Mouse (Mus musculus) forebrain, embryonic 10.5 days (tissue): ENCODE measurements around the gene Zbtb34. TPM values are rescaled to one million over a fixed set of nuclear protein-coding genes. Genes with fewer than 3 reads are reported as not detected.

Experiments used
- DNase-seq: peaks from one replicate; pipeline ENCODE4 v3.0.0-alpha.2; 2017; ENCODE audit warnings: low spot score; ENCODE audit errors: extremely low spot score
- H3K27ac ChIP-seq: fragments of 300-500 bp; sonication (generic); 2 replicates; pipeline ENCODE4 v1.5.1; 2016; ENCODE audit warnings: mild to moderate bottlenecking
- H3K27me3 ChIP-seq: fragments of 300-500 bp; sonication (generic); 2 replicates; pipeline ENCODE4 v1.6.1; 2016; ENCODE audit warnings: mild to moderate bottlenecking; ENCODE audit not compliant: poor library complexity, severe bottlenecking
- H3K36me3 ChIP-seq: fragments of 300-500 bp; sonication (generic); replicated peaks from 2 replicates; pipeline ENCODE4 v1.6.1; 2016; ENCODE audit warnings: mild to moderate bottlenecking, moderate library complexity
- H3K4me1 ChIP-seq: fragments of 300-500 bp; sonication (generic); 2 replicates; pipeline ENCODE4 v1.6.1; 2016
- H3K4me3 ChIP-seq: fragments of 300-500 bp; sonication (generic); 2 replicates; pipeline ENCODE4 v1.5.1; 2016; ENCODE audit warnings: mild to moderate bottlenecking, moderate library complexity
- H3K9me3 ChIP-seq: fragments of 300-500 bp; sonication (generic); 2 replicates; pipeline ENCODE4 v1.6.1; 2016; ENCODE audit warnings: mild to moderate bottlenecking, moderate library complexity
- WGBS: fragments of 180-500 bp; shearing (Covaris S2); methylation state at CpG from one replicate; pipeline ENCODE4 v1.1.7; 2016; 5-methylcytosine and 5-hydroxymethylcytosine counted together
- polyA plus RNA-seq: library from polyadenylated mRNA; unstranded; fragments of >200 nt; fragmentation: Nextera tagmentation; extraction: Ambion mirVana; gene quantifications from 2 replicates; pipeline ENCODE4 v1.2.1, GENCODE M21; 2016

Gene Zbtb34
- polyA plus RNA-seq, 1 experiment from 2014 or later = 6.6 TPM

DNA sequence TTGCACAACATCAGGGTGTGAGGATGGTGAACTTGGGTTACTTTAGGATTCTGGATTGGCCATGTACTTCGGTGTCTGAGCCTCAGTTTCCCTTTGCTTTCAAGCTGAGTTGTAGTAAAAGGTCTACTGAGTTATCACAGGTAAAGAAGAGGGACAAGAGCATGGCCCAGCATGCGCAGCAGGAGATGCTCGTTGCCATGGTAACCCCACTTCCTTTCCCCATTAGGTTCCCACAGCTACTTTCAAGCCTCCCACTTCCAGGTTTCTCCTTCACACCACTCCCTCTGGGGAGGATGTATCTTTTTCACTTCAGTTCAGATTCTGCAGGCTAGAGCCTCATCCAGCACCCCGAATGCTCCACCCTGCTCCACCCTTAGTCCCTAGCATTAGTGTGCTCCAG is 9.8 kb upstream of the Zbtb34 start:
- Histone ChIP-seq H3K27ac (no peak overlapping the region), H3K4me3 (no peak overlapping the region), H3K36me3 (no peaks in the 10 kb centered on the region), H3K27me3 (peaks cover 39% of the 10 kb centered on the region), H3K9me3 (no peaks in the 10 kb centered on the region), H3K4me1 (peaks cover 52% of the 10 kb centered on the region)
- no peak for DNase-seq
- WGBS = 29% methylated on average over 4 of the region's 4 CpGs

DNA sequence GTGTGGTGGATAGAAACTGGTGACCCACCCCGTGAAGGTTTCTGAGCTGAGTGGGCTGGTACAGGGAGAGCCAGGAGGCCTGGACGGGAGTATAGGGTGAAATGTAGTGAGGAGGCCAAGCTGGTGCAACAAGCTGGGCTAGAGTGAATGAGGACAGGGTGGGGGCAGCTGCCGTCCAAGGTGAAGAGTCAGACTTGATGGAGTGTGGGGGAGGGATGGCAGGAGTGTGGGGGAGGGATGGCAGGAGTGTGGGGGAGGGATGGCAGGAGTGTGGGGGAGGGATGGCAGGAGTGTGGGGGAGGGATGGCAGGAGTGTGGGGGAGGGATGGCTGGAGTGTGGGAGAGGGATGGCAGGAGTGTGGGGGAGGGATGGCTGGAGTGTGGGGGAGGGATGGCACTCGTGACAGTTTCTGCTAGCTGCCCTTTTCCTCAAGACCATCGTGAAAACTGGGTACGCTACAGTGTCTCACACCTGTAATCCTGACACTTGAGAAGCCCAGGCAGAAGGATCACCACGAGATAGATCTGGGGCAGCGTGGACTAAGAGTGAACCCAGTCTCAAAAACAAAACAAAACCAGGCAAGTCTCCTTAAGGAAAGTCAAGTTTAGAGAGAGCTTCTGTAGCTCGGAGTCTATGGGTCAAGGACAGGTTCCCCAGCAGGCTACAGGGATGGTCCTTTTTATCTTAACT is 9.0 kb upstream of the Zbtb34 start:
- Histone ChIP-seq H3K36me3 (no peaks in the 10 kb centered on the region), H3K9me3 (no peaks in the 10 kb centered on the region), H3K27ac (peak overlapping the region; percentile 78), H3K4me1 (peaks cover 60% of the 10 kb centered on the region), H3K4me3 (peak overlapping the region; percentile 18; the same call in 1 of the 2 replicates), H3K27me3 (peaks cover 41% of the 10 kb centered on the region)
- no peak for DNase-seq
- WGBS = 22% methylated on average over 9 of the region's 9 CpGs

- H3K4me1 ChIP-seq = peaks cover 66% of the 10 kb centered on the region
- DNase-seq = peak; percentile 43
- peak overlapping the region; percentile 18; the same call in 1 of the 2 replicates for H3K4me3 ChIP-seq
Measured at GRCm38 (mm10) chr2:33439471-33439881, 8.4 kb upstream of the Zbtb34 start.

GRCm38 (mm10) chr2:33438377-33438776 is 7.3 kb upstream of the Zbtb34 start:
- 2% methylated on average over 2 of the region's 2 CpGs for WGBS
- DNase-seq = peak; percentile 43
- Histone ChIP-seq H3K4me1 (peaks cover 70% of the 10 kb centered on the region), H3K36me3 (no peaks in the 10 kb centered on the region), H3K4me3 (no peak overlapping the region), H3K27ac (peak overlapping the region; percentile 48; the same call in 1 of the 2 replicates), H3K27me3 (peaks cover 47% of the 10 kb centered on the region), H3K9me3 (no peaks in the 10 kb centered on the region)

More at GRCm38 (mm10) chr2:33439471-33439881, 8.4 kb upstream of the Zbtb34 start:
- Histone ChIP-seq H3K36me3 (no peaks in the 10 kb centered on the region), H3K9me3 (no peaks in the 10 kb centered on the region), H3K27ac (peak overlapping the region; percentile 78), H3K27me3 (peaks cover 47% of the 10 kb centered on the region)
- WGBS = 4% methylated on average over 8 of the region's 8 CpGs

- 32% methylated on average over 11 of the region's 11 CpGs for WGBS
- peaks cover 70% of the 10 kb centered on the region for H3K4me1 ChIP-seq
- no peak for DNase-seq
- H3K36me3 ChIP-seq = no peaks in the 10 kb centered on the region
- H3K27me3 ChIP-seq = peaks cover 47% of the 10 kb centered on the region
- H3K4me3 ChIP-seq = 0 out of 2 replicates have a peak overlapping the region, but pooled peaks have one; percentile 36
- no peaks in the 10 kb centered on the region for H3K9me3 ChIP-seq
- no peak overlapping the region for H3K27ac ChIP-seq
Measured at GRCm38 (mm10) chr2:33437184-33437583, 6.1 kb upstream of the Zbtb34 start.

- H3K27me3 ChIP-seq = peaks cover 46% of the 10 kb centered on the region
- H3K4me1 ChIP-seq = peaks cover 73% of the 10 kb centered on the region
- peak; percentile 37 for DNase-seq
- WGBS = 16% methylated on average over 16 of the region's 16 CpGs
- no peaks in the 10 kb centered on the region for H3K36me3 ChIP-seq
- peak overlapping the region; percentile 75 for H3K27ac ChIP-seq
- H3K9me3 ChIP-seq = no peaks in the 10 kb centered on the region
- peak overlapping the region; percentile 36 for H3K4me3 ChIP-seq
Measured at GRCm38 (mm10) chr2:33436035-33436580, 5.0 kb upstream of the Zbtb34 start.

DNA sequence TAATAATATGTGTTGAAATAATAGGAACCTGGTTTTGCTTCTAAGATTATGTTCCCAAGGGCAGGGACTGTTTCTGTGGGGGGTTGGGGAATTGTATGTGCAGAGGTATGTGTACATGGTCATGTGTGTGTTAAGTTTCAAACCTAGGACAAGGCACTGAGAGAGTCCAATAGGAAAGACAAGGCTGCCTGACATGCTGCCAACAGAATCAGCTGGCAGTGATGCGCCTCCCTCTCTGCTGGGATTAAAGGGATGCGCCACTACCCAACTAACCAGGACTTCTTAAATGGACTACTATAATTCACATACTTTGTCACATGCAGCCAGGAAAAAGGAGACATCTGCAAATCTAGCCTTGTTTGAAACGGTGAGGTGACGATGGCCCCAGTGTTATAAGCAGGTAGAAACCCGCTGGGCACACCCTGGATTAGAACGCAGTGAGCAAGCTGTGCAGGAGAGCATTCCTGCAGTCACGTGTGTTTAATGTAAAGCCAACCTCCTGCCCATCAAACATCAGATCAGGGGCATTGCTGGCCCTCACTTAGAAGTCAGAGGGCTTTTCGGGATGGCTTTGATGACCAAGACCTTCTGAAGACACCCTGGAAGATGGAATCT is 4.0 kb upstream of the Zbtb34 start:
- DNase-seq = no peak

GRCm38 (mm10) chr2:33432877-33433276 is 1.8 kb upstream of the Zbtb34 start:
- peaks cover 66% of the 10 kb centered on the region for H3K4me1 ChIP-seq
- peak; percentile 27 for DNase-seq
- peaks cover 21% of the 10 kb centered on the region for H3K27me3 ChIP-seq
- H3K27ac ChIP-seq = no peak overlapping the region
- no peak overlapping the region for H3K4me3 ChIP-seq
- peaks cover 8% of the 10 kb centered on the region; the same call in 1 of the 2 replicates for H3K36me3 ChIP-seq
- H3K9me3 ChIP-seq = no peaks in the 10 kb centered on the region
- WGBS = 58% methylated on average over 5 of the region's 5 CpGs

More for the DNA sequence above, 4.0 kb upstream of the Zbtb34 start:
- 49% methylated on average over 8 of the region's 8 CpGs for WGBS
- H3K27ac ChIP-seq = peak overlapping the region; percentile 75; the same call in 1 of the 2 replicates
- no peak overlapping the region for H3K4me3 ChIP-seq
- no peaks in the 10 kb centered on the region for H3K9me3 ChIP-seq
- H3K27me3 ChIP-seq = peaks cover 37% of the 10 kb centered on the region
- H3K4me1 ChIP-seq = peaks cover 70% of the 10 kb centered on the region
- no peaks in the 10 kb centered on the region for H3K36me3 ChIP-seq

DNA sequence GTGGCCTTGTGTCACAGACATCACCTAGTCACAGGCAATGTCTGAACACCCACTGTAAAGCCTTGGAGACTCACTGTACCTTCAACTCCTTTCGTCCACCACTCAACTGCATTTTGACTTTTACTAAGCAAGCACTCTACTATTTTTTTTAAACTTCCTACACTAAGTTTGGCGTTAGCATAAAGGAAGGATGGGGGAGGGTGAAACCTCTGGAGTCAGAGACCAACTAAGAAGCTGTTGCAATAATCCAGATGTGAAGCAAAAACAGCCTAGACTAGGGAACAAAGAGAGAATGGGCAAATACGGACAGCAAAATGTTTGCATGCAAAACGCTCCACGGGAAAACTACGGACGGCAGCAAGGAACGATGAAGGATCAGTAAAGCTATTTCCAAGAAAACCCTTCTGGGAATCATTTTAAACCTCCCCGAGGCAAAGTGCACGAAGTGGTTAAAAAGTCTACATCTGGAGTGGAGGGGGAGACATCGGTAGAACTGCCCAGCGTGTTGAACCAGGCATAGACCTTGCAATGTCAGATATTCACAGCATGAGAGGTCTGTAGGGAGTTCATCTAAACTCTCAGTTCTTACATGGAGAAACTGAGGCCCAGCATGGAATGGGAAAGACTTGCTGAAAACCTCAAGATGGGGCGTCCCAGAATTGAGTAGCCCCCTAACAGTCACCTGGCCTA is 898 bp downstream of the Zbtb34 start:
- Histone ChIP-seq H3K27ac (peak overlapping the region; percentile 92), H3K4me1 (peaks cover 46% of the 10 kb centered on the region), H3K27me3 (peaks cover 7% of the 10 kb centered on the region; the same call in 1 of the 2 replicates), H3K4me3 (peak overlapping the region; percentile 100), H3K36me3 (peaks cover 28% of the 10 kb centered on the region), H3K9me3 (no peaks in the 10 kb centered on the region)
- DNase-seq = no peak
- WGBS = 15% methylated on average over 13 of the region's 13 CpGs

DNA sequence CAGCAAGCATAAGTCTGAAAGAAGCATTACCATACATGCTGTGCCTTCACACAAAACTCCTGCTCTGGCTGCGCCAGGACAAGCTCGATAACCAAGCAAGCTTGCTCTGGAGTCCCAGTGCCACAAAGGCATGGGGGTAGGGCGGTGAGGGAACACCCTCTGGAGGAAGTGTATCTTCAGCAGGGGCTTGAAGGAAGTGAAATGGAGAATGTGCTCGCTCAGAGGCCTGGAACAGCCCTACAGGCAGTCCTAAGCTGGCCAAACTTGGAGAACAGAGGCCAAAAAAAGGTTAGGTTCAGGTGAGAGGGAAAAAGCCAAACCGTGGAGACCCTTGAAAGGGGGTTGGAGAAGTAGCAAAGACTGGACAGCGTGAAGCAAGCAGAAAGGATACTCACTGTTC is 1.8 kb downstream of the Zbtb34 start:
- Histone ChIP-seq H3K27me3 (no peaks in the 10 kb centered on the region), H3K36me3 (peaks cover 33% of the 10 kb centered on the region), H3K4me3 (peak overlapping the region; percentile 100), H3K9me3 (no peaks in the 10 kb centered on the region), H3K4me1 (peaks cover 38% of the 10 kb centered on the region), H3K27ac (peak overlapping the region; percentile 13; the same call in 1 of the 2 replicates)
- no peak for DNase-seq
- 37% methylated on average over 6 of the region's 6 CpGs for WGBS

DNA sequence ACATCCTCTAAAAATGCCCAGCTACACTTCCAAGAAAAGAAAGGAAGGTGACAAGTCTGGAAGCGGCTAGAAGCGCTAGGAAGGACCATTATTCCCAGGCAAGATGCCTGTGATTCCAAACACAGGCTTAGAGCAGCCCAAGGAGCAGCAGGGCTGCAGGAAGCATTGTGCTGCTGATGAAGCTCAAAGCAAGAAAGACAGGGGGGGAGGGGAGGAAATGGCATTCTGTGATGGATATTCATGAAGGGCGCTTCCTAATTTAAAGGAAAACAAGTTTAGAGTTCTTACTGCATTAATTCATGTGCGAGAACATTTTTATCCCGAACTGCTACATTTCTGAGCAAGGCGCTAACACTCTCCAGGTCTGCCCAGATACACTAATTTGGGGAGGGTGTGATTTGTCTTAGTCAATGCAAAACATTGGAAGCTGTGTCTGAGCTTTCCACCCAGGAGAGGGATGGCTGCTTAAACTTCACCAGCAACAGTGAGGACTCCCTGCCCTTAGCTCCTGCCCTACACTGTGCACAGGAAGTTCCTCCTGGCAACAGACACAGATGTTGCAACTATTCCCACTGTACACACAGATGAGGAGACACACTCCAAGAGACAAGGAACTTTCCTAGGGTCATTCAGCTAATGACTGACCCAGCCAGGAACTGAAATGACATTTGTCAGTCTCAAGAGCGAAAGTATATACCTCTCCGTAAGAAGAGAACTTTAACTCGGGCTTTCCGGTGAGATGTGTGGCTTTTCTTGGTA is 4.3 kb downstream of the Zbtb34 start:
- H3K36me3 ChIP-seq = peaks cover 51% of the 10 kb centered on the region
- peaks cover 34% of the 10 kb centered on the region for H3K4me1 ChIP-seq
- no peaks in the 10 kb centered on the region for H3K27me3 ChIP-seq
- no peaks in the 10 kb centered on the region for H3K9me3 ChIP-seq
- DNase-seq = no peak
- no peak overlapping the region for H3K27ac ChIP-seq
- no peak overlapping the region for H3K4me3 ChIP-seq
- WGBS = 62% methylated on average over 10 of the region's 10 CpGs

DNA sequence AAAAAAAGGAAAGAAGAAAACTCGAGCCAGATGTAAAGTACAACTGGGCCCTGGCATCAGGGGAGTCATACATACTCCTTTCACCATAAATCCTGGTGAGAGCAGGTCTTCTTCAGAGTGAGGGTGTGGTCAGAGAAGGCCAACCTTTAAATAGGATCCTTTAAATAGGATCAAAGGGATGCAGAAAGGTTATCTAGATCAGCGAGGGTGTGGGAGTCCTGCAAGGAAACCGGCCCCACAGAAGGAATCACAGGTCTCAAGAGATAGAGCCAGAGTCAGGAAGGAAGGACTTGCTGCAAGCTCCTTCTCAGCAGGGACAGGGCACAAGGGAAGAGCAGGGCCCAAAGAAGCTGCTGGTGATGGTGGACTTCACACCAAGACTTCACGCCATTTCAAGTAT is 13.7 kb downstream of the Zbtb34 start:
- DNase-seq = no peak
- Histone ChIP-seq H3K4me1 (peaks cover 7% of the 10 kb centered on the region; the same call in 1 of the 2 replicates), H3K36me3 (peaks cover 49% of the 10 kb centered on the region), H3K4me3 (no peak overlapping the region), H3K9me3 (no peaks in the 10 kb centered on the region), H3K27ac (no peak overlapping the region), H3K27me3 (no peaks in the 10 kb centered on the region)
- 93% methylated on average over 4 of the region's 4 CpGs for WGBS
